Mouse (Mus musculus): Measurements from ENCODE around the gene Fmo6.

Fmo6 gene

DNA sequence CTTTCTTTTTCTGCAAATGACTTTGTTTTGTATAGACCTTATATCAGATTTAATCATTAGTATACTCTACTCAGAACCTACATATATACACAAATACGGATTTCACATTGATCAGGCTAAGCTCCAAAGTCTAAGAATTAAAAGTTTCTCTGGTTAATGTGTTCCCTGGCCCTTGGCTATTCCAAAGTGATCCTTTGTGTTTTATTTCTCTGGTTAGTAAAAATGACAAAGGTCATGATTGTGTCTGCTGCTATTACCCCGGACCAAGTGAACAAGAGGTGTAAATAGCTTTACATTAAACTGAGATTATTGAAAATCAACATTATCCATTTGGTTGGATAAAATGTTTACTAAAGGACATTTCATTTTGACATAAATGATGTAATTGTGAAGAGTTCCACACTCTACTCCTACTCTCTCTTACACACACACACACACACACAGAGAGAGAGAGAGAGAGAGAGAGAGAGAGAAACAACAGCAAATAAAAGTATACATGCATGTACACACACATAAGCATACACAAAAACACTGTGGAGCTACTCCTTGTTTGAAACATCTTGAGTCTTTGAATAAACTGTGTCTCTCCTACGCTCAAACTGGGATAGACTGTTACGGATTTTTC is 22.3 kb downstream of the Fmo6 start:
- no peak for DNase-seq (ENCODE audit: low read depth, low spot score)

DNA sequence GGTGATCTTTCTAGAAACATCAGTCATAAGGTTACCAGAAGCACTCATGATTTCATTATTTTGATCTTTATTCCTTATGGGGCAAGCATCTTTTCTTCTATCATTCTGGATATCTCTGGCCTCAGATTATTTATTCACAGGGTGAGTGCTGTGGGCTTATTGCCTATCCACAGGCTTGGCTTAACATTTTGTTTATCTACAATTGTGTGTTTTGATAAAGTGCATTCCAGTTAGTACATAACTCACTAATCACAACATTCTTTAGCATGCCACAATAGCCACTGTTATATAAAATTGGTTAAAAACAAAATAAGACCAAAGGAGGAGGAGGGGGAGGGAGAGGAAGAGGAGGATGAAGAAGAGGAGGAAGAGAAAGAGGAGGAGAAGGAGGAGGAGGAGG is 25.2 kb downstream of the Fmo6 start:
- no peak for DNase-seq (ENCODE audit: low read depth, low spot score)

DNA sequence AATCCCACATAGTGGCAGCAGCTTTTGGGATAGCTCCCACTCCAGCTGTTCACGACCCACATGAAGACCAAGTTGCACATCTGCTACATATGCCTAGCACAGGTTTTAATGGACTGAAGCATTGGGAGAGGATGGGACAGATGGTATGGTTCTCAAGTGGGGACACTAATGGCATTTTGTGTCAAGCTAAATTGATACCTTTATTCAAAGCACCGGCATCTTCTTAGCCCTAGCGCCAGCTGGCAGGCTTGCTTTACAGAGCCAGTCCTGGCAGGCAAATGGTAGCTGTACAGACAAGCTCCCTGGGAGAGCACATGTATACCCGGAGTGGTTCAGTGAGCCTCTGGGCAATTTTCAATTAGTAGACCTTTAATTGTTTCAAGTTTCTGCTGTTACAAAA is 35.4 kb downstream of the Fmo6 start:
- DNase-seq (ENCODE audit: low read depth, low spot score) = no peak

DNA sequence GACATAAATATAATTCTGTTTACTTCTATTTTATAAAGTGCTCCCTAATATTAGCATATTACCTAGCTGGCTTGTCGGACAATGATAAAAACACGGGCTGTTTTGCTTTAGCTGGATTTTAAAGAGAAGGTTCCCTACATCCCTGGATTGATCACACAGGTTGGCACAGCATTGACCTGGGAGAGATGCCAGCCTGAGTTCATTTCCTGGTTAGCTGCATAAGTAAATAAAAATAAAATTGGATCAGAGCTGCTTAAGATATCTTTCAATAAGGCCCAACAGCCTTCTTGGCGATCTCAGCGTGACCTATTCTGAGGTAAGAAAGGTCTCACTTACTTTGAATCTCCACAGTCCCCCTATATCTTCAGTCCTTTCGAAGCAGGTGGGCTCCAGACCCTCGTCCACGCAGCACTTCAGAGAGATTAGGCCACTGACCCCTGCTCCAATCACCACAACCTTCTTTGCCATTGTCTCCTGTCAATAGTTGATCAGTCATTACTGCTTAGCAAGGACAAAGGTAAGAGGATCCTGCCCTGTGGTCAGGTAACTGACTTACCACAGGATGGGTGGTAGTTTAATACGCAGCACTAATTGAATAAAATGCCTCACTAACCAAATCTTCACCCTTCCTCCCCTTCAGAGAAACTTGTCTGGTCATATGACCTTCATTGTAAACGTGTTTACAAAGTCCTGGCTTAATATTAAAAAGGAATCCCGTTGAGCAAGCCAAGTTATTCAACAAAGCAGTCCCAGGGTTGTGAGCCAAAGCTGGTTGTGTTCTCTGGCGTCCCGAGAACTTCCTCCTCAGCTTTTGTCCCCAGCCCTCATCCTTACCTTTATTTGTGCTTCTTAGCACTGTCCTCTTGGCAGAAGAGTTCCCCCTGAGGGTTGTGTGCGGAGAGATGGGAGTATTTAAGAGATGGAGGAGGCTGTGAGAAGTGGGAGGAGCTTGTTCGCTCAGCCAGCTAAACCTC is 39.2 kb downstream of the Fmo6 start, which contains the start of gene Fmo2:
TSS of gene Fmo2 (minus strand) at position 889 of the 974 bp plus-strand sequence.
- peak; percentile 64 for DNase-seq (ENCODE audit: low read depth, low spot score)

DNA sequence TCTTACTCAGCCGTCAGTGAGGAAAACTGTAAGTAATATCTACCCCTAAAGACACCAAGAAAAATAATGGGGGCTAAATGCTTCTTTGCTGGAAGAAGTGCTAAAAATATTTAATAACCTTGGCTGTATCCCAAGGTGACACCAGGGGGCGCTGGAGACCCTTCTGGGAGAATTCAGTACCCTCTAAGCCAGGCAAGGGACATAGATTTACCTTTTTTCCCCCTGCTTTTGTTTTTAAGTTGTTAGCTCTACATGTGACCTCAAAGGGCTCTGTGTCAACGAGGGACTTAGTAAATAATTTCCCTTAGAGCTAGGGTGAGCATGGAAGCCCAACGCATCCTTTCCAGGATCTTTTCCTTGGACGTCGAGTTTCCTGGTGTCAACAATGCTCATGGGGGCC is 41.4 kb downstream of the Fmo6 start:
- no peak for DNase-seq (ENCODE audit: low read depth, low spot score)

DNA sequence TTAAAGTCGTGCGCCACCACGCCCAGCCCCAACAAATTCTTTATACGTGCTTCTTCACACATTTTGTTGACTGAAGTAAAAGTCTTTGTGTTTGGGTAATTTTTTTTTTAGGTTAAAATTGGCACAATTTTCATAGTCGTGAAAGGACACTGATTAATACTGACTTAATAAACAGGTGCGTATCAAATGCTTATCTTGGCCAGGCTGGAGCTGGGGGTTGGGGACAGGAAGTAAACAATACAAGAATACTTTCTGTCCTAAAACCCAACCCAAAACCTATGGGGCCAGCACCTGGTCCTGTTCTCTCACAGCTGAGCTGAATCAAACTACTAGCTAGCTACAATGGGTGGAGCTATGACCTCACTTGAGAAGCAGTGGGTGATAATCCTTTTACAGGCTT is 44.3 kb downstream of the Fmo6 start:
- DNase-seq (ENCODE audit: low read depth, low spot score) = no peak

DNA sequence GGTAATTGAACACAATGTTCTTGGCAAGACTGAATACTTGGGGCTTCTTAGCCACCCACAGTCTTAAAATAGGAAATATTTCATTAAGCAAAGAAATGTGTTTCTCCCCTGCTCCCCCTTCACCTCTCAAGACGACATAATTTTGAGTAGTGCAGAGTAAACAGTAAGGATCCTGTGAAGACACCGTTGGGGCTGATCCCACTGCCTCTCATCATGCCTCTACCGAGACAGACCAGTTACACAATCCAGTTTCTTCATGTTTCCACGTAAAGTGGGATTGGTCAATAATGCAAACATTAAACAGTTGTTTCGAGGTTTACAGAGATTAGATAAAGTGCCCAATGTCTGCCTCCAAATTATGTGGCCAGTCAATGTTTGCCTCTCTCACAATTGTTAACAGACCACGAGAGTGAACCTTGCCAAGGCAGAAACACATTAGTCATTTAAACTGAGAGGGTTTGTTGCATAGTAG is 45.3 kb downstream of the Fmo6 start:
- DNase-seq (ENCODE audit: low read depth, low spot score) = peak; percentile 70

DNA sequence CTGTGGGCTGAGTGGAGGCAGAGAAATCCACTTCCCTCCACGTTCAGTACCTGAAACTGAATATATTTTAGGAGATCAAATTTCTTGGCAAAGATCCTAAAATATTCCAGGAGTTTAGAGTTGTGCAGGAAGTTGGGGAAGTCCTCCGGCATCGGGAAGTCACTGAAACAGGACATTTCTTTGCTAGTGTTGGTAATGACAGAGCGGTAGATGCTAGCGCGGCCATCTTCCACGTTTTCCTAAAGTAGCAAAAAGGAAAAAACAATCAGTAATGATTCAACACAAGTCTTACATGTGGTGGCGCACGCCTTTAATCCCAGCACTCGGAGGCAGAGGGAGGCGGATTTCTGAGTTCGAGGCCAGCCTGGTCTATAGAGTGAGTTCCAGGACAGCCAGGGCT is 48.7 kb downstream of the Fmo6 start:
- DNase-seq (ENCODE audit: low read depth, low spot score) = no peak

DNA sequence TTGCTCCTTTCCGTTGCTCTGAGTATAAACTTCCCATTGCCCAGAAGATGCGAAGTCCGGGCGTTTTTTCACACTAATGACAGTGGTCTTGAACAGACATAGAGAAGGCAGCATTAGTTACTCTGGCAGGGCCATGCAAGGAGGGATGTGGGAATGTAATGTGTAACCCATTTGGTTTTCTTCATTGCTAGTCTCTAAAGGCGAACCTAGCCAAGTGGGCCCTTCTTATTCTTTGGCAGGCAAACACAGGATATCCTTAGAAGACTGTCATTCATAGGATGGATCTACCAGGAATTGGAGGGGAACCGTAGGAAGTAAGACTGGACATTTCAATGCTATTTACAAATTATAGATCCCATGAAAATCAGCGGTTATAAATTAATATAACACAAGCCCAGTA is 49.7 kb downstream of the Fmo6 start:
- no peak for DNase-seq (ENCODE audit: low read depth, low spot score)

DNA sequence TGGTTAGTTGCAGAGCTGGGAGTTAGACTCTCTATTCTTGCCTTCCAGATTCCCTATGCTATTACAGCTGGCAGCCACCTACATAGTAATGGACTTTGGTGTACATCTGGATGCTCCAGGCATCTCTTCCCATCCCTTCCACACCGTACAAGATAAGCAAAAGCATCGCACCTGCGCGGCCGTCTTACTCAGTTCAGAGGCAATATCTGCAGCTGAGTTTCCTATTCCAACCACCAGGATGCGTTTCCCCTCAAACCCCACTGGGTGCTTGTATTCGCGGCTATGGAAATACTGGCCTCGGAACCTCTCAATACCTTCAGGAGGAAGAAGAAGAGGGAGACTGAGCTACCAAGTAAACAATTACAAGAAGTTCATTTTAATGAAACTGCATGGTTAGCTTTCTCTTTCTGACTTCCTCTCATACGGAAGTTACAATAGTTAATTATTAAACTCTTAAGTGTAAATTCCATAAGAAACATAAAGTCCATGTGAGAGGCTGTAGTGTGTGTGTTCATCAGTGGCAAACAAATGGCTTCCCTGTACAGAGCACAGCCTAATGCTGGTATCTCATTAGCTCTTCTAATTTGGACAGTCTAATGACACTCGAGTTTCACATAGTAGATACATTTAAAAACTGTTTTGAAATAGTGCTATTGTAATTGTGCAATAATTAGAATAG is 51.0 kb downstream of the Fmo6 start:
- no peak for DNase-seq (ENCODE audit: low read depth, low spot score)

DNA sequence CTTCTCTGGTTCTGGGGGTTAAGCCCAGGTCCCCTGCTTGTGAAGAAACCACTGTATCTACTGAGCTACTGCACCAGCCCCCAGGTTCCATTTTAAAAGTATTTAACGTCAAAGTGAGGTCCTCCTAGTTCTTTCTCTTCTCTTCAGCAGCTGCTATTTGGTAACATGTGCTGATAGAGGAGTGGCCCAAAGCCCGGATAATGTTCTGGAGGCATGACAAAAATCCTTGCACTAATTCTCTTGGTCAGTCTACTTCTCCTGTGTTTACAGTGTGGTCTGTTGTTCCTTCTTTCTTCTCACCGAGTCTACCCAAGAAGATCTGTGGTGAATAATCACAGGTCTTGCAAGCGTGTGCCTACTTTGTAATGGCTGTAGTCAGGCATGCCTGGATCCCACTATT is 54.6 kb downstream of the Fmo6 start:
- DNase-seq (ENCODE audit: low read depth, low spot score) = no peak

DNA sequence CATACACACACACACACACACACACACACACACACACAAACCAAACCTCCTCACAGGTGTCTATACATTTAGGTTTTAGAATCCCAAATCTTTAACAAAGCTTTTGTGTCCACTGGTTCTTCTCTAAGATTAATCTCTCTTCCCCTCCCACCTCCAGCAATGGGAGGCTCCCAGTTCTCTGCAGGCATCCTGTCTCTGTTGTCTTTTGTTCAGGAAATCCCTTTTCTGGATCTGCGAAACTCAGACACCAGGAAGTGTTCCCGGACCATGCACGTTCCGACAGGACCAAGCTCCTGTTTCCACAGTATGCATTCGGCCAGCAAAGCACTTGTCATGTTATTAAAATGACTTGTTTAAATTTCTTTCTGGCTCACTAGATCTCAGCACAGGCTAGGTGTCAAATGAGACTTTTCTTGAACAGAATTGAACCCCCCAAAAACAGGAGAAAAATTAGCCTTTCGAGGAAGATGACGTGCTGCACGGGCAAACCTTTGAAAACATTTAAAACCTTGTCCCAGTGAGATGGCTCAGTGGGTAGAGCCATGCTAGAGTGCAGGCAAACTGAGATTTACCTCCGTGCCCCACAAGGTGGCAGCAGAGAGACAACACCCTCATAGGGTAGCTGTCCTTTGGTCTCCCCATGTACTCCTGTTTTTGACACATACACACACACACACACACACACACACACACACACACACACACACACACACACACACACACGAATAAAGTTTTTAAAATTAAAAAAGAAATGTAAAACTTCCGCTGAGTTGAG is 57.5 kb downstream of the Fmo6 start:
- no peak for DNase-seq (ENCODE audit: low read depth, low spot score)

DNA sequence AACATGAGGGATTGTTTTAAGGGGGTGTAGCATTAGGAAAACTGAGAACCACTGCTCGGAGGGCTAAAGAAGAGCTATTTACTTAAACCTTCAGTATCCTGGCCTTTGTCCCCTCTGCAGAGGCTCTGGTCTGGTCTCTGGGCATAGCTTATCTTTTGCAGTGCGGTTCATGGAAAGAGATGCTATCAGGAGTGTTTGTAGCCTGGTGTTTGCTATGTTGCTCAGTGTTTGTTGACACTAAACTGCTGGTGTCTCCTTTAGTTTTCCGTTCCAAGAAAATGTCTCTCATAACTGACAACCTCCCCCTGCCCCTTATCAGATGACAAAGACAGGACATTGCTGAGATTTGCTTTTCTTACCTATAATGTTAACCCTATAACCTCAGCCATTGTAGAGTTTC is 62.2 kb downstream of the Fmo6 start:
- DNase-seq (ENCODE audit: low read depth, low spot score) = no peak

DNA sequence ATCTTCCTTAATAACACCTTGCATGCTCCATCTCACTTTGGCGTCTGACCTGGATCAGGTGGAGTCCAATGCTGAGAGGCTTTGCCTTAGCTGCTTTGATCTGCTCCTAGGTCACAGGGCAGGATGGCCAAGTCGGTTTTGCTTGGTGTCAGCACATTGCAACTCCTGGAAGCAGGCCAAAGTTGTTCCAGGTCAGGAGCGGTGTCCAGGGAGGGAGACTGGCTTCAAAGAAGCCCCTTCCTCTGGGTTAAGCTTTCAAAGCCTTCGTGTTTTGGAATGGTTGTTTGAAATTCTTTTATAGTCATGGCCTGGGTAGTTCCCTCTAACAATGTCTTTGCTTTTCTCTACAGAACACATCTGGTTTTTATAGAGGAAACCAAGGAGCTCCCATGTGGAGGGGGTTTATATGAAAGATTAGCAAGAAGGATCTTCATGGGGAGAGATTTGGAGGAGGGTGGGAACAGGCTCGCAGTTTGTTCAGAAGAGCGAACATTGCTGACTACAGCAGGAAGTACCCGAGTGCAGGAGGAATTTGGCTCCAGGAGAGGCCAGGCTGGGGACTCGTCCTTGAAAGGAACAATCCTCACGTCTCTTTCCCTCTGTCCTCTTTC is 65.5 kb downstream of the Fmo6 start:
- DNase-seq (ENCODE audit: low read depth, low spot score) = no peak

DNA sequence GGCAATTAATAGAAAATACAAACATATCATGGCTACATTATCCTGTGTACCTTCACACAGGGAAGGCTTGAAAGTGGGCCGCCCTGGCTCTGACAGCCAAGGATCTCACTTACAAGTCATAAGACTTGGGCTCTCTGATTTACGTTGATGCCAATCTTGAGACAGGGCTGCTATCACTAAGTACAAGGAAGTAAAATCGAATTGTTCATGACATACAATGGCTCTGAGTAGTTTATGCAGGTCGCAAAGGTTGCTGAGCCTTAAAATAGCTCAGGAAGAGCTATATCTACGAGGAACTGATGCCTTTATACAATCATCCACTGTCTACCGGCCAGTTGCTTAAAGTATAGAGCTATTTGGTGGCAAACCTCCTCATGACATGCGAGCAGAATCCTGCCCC is 66.3 kb downstream of the Fmo6 start:
- no peak for DNase-seq (ENCODE audit: low read depth, low spot score)

DNA sequence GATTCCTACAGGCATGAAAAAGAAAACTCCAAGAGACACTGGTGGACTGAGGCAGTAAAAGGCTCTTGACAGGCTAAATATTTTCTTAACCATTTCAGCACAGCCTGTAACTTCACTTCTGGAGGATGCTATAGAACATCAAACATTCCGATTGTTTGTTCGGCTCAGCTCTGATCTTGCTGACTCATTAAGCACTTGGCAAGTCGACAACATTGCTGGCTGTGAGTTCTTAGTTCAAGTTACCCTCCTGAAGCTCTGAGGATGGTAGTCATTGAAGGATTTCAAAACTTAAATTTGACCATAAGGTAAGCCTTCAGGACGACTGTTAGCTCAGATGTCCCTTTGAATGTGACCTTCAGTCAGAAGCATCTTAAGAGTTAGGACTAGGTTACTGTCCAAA is 69.9 kb downstream of the Fmo6 start:
- no peak for DNase-seq (ENCODE audit: low read depth, low spot score)
